Mouse (Mus musculus): ENCODE results near the gene Pnlip. TPM values are rescaled to one million over a fixed set of nuclear protein-coding genes. Genes with fewer than 3 reads are reported as not detected.
A peak's percentile ranks its signal among the peaks of the same experiment; 100 is the strongest.

Pnlip gene
- 0.60 TPM in 1 of 2 replicates, not detected in the other for polyA plus RNA-seq (2016; fragmentation: Nextera tagmentation; extraction: Ambion mirVana)

GRCm38 (mm10) chr19:58652198-58652597 lies at the start of gene Pnlip:
Gene Pnlip, plus strand, starts transcription at chr19:58652498.
- H3K9me3 ChIP-seq = no peaks in the 10 kb centered on the region
- H3K4me3 ChIP-seq = no peak within 1 kb of the TSS
- WGBS = 67% methylated on average over 5 of the region's 5 CpGs
- no peak within 1 kb of the TSS for H3K27ac ChIP-seq
- no peak within 1 kb of the TSS for H3K4me2 ChIP-seq (replicated peaks)
- no peaks in the 10 kb centered on the region for H3K4me1 ChIP-seq
- no peak within 1 kb of the TSS for H3K9ac ChIP-seq
- no peaks in the 10 kb centered on the region for H3K36me3 ChIP-seq
- no peaks in the 10 kb centered on the region for H3K27me3 ChIP-seq (replicated peaks)
- no peak for ATAC-seq (ENCODE audit: low FRiP score, low read depth)

- H3K4me2 ChIP-seq (replicated peaks) = no peak overlapping the region
- H3K27ac ChIP-seq = no peak overlapping the region
- H3K36me3 ChIP-seq = no peaks in the 10 kb centered on the region
- ATAC-seq (ENCODE audit: low FRiP score, low read depth) = no peak
- WGBS = 82% methylated on average over 1 of the region's 1 CpGs
- no peaks in the 10 kb centered on the region for H3K4me1 ChIP-seq
- no peak overlapping the region for H3K9ac ChIP-seq
- H3K27me3 ChIP-seq (replicated peaks) = no peaks in the 10 kb centered on the region
- H3K4me3 ChIP-seq = no peak overlapping the region
- H3K9me3 ChIP-seq = no peaks in the 10 kb centered on the region
Observed at GRCm38 (mm10) chr19:58609716-58610115, 42.6 kb upstream of the Pnlip start.

- Histone ChIP-seq H3K9me3 (no peaks in the 10 kb centered on the region), H3K36me3 (no peaks in the 10 kb centered on the region), H3K4me2 (replicated peaks) (no peak overlapping the region), H3K4me3 (no peak overlapping the region), H3K27ac (no peak overlapping the region), H3K27me3 (replicated peaks) (no peaks in the 10 kb centered on the region), H3K9ac (no peak overlapping the region), H3K4me1 (no peaks in the 10 kb centered on the region)
- no peak for ATAC-seq (ENCODE audit: low FRiP score, low read depth)
- WGBS = 79% methylated on average over 3 of the region's 3 CpGs
Observed at GRCm38 (mm10) chr19:58612745-58613144, 39.6 kb upstream of the Pnlip start.

GRCm38 (mm10) chr19:58616606-58617005 lies 35.7 kb upstream of the Pnlip start:
- Histone ChIP-seq H3K4me2 (replicated peaks) (no peak overlapping the region), H3K36me3 (no peaks in the 10 kb centered on the region), H3K9ac (no peak overlapping the region), H3K4me1 (no peaks in the 10 kb centered on the region), H3K27ac (no peak overlapping the region), H3K9me3 (no peaks in the 10 kb centered on the region), H3K4me3 (no peak overlapping the region), H3K27me3 (replicated peaks) (no peaks in the 10 kb centered on the region)
- no peak for ATAC-seq (ENCODE audit: low FRiP score, low read depth)
- whole genome bisulfite sequencing = 82% methylated on average over 7 of the region's 7 CpGs

DNA sequence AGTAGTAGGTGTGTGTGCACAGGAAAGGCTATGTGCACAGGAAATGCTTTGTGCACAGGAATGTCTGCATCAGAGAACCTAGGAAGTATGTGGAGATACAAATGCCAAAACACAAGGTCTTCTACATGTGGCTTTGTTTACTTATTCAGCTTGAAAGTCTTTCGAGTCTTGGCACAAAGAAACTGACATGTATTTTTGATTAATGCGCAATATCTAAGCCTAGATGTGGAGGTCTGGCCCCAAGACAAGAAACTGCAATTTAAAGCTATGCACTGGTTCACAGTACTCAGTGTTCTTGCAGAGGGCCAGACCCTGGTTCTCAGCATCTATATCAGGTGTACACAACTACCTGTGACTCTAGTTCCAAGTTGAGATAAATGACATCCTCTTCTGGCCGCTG lies 31.6 kb upstream of the Pnlip start:
- Histone ChIP-seq H3K4me2 (replicated peaks) (no peak overlapping the region), H3K9me3 (no peaks in the 10 kb centered on the region), H3K27ac (no peak overlapping the region), H3K4me3 (no peak overlapping the region), H3K9ac (no peak overlapping the region), H3K4me1 (no peaks in the 10 kb centered on the region), H3K36me3 (no peaks in the 10 kb centered on the region), H3K27me3 (replicated peaks) (no peaks in the 10 kb centered on the region)
- WGBS = 94% methylated on average over 3 of the region's 3 CpGs
- no peak for ATAC-seq (ENCODE audit: low FRiP score, low read depth)

- Histone ChIP-seq H3K36me3 (no peaks in the 10 kb centered on the region), H3K4me3 (no peak overlapping the region), H3K4me1 (no peaks in the 10 kb centered on the region), H3K9ac (no peak overlapping the region), H3K27ac (no peak overlapping the region), H3K4me2 (replicated peaks) (no peak overlapping the region), H3K27me3 (replicated peaks) (no peaks in the 10 kb centered on the region), H3K9me3 (no peaks in the 10 kb centered on the region)
- 81% methylated on average over 1 of the region's 1 CpGs for WGBS
- no peak for ATAC-seq (ENCODE audit: low FRiP score, low read depth)
Observed at GRCm38 (mm10) chr19:58621646-58622045, 30.7 kb upstream of the Pnlip start.

DNA sequence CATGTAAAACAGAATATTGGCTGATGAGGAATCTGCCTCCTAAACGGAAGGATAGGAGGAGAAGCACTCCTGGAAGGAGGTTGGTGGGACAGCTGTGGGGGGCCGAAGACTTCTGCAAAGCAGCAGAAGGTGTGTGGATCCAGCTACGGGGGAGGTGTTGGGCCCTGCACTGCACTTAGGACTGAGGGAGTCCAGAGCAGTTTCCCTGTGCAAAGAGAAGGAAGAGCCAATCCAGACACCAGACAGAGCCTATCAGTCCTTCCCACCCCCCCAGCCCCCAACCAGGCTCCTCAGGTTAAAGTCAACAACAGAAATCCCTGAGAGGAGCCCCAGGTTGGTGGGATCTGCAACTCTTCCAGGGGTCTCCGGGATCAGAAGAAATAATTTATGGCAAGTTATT lies 27.5 kb upstream of the Pnlip start:
- 85% methylated on average over 4 of the region's 4 CpGs for WGBS
- H3K9me3 ChIP-seq = no peaks in the 10 kb centered on the region

GRCm38 (mm10) chr19:58625254-58625947 lies 26.9 kb upstream of the Pnlip start:
- Histone ChIP-seq H3K27ac (no peak overlapping the region), H3K4me3 (no peak overlapping the region), H3K27me3 (replicated peaks) (no peaks in the 10 kb centered on the region), H3K4me2 (replicated peaks) (no peak overlapping the region), H3K9ac (no peak overlapping the region), H3K4me1 (no peaks in the 10 kb centered on the region), H3K9me3 (no peaks in the 10 kb centered on the region), H3K36me3 (no peaks in the 10 kb centered on the region)
- no peak for ATAC-seq (ENCODE audit: low FRiP score, low read depth)
- WGBS = 90% methylated on average over 9 of the region's 9 CpGs

More for the DNA sequence above, 27.5 kb upstream of the Pnlip start:
- Histone ChIP-seq H3K4me1 (no peaks in the 10 kb centered on the region), H3K36me3 (no peaks in the 10 kb centered on the region), H3K27ac (no peak overlapping the region), H3K4me3 (no peak overlapping the region), H3K4me2 (replicated peaks) (no peak overlapping the region), H3K27me3 (replicated peaks) (no peaks in the 10 kb centered on the region), H3K9ac (no peak overlapping the region)
- ATAC-seq (ENCODE audit: low FRiP score, low read depth) = no peak

DNA sequence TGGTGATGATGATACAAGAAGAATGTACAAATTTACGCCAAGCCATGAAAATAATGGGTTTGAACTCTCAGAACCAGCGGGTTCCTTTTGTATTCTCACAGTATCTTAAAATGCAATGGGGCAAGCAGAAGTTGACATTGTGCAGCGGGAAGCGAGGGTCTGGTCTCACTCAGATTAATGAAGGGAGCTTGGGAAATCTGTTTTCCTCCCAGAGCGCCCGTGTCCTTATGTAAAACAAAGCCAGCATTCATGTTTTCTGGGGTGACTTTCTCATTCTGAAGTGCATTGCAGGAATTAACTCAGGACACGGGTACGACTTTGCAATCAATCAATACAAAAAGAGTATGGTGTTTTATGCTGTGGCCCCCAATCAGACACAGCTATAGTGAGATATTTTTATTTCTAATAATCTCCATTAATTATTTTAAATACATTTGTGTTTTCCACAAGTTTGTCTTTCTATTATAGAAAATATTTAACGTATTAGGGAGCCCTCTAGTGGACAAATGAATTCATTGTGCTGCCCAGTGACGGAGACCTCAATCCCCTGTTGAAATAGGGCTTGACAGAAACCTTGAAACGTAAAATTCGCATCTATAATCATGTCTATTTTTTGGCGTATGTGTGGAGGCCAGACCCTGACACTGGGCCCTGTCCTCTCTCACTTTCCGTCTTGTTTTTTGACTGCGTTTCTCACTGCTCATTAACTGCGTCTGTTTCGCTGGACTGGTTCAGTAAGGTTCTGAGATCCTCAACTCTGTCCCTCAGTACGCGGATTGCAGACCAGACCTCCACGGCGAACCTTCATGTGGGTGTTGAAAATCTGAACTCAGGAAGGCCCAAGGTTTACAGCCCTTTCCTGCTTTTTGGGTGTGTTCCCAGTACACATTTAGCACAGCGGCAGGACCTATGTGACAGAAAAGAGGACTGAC lies 24.6 kb upstream of the Pnlip start:
- Histone ChIP-seq H3K4me2 (replicated peaks) (peak overlapping the region; percentile 22; the same call in 1 of the 2 replicates), H3K9ac (no peak overlapping the region), H3K27me3 (replicated peaks) (no peaks in the 10 kb centered on the region), H3K4me1 (no peaks in the 10 kb centered on the region), H3K4me3 (no peak overlapping the region), H3K36me3 (no peaks in the 10 kb centered on the region), H3K9me3 (no peaks in the 10 kb centered on the region), H3K27ac (no peak overlapping the region)
- WGBS = 43% methylated on average over 22 of the region's 22 CpGs
- no peak for ATAC-seq (ENCODE audit: low FRiP score, low read depth)

- Histone ChIP-seq H3K4me1 (no peaks in the 10 kb centered on the region), H3K4me3 (no peak overlapping the region), H3K4me2 (replicated peaks) (no peak overlapping the region), H3K36me3 (no peaks in the 10 kb centered on the region), H3K9me3 (no peaks in the 10 kb centered on the region), H3K27ac (no peak overlapping the region), H3K27me3 (replicated peaks) (no peaks in the 10 kb centered on the region), H3K9ac (no peak overlapping the region)
- WGBS = 94% methylated on average over 3 of the region's 3 CpGs
- no peak for ATAC-seq (ENCODE audit: low FRiP score, low read depth)
Observed at GRCm38 (mm10) chr19:58629351-58629773, 22.9 kb upstream of the Pnlip start.

- no peak for ATAC-seq (ENCODE audit: low FRiP score, low read depth)
- Histone ChIP-seq H3K9me3 (no peaks in the 10 kb centered on the region), H3K9ac (no peak overlapping the region), H3K4me3 (no peak overlapping the region), H3K27me3 (replicated peaks) (no peaks in the 10 kb centered on the region), H3K27ac (no peak overlapping the region), H3K36me3 (no peaks in the 10 kb centered on the region), H3K4me1 (no peaks in the 10 kb centered on the region), H3K4me2 (replicated peaks) (no peak overlapping the region)
- 85% methylated on average over 5 of the region's 5 CpGs for WGBS
Observed at GRCm38 (mm10) chr19:58650036-58650435, 2.3 kb upstream of the Pnlip start.

- no peaks in the 10 kb centered on the region for H3K36me3 ChIP-seq
Observed at GRCm38 (mm10) chr19:58662098-58662497, 9.8 kb downstream of the Pnlip start.

More at GRCm38 (mm10) chr19:58662098-58662497, 9.8 kb downstream of the Pnlip start:
- Histone ChIP-seq H3K9me3 (no peaks in the 10 kb centered on the region), H3K27me3 (replicated peaks) (no peaks in the 10 kb centered on the region), H3K27ac (no peak overlapping the region), H3K4me2 (replicated peaks) (no peak overlapping the region), H3K4me3 (no peak overlapping the region), H3K9ac (no peak overlapping the region), H3K4me1 (no peaks in the 10 kb centered on the region)
- no peak for ATAC-seq (ENCODE audit: low FRiP score, low read depth)
- 63% methylated on average over 4 of the region's 4 CpGs for WGBS
